Mouse (Mus musculus): ENCODE results near the gene Slc35c2.

Gene Slc35c2

GRCm38 (mm10) chr2:165238416-165239145, 49.1 kb downstream of the Slc35c2 start:
- no peak for DNase-seq (ENCODE audit: low spot score)

DNA sequence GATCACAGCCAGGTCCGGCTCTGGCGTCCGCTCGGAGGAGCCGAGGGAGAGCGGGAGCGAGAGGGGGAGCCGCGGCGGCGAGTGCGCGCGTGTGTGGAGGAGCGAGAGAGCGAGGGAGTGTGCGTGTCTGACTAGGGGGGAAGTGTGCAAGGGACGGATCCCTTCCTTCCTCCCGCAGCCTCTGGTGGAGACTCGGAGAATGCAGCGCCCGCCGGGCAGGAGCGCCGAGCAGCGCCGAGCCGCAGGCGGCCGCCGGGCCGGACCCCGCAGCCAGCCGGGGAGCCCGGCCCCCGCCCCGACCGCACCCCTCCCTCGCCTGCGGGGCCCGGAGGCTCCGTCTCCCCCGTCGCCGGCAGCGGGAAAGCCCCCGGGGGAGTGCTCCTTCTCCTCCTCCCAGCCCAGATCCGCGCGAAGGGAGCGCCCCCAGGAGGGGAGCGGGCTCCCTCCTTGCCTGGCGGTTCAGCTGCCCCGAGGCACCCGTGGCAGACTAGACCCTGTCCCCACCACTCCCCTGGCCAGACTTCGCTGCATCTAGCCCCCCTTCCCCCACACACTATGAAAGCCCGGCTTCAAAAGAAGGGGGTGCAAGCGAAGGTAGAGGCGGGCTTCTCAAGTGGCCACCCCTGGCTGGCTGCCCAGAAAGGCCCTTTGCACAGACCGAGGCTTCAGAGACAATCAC, 52.9 kb downstream of the Slc35c2 start, which contains the start of gene Cdh22:
Gene Cdh22 (minus strand): TSS at position 241 of the 679 bp plus-strand sequence.
- DNase-seq (ENCODE audit: low spot score), result peak; percentile 11

GRCm38 (mm10) chr2:165234291-165234612, 53.4 kb downstream of the Slc35c2 start:
- no peak for DNase-seq (ENCODE audit: low spot score)

DNA sequence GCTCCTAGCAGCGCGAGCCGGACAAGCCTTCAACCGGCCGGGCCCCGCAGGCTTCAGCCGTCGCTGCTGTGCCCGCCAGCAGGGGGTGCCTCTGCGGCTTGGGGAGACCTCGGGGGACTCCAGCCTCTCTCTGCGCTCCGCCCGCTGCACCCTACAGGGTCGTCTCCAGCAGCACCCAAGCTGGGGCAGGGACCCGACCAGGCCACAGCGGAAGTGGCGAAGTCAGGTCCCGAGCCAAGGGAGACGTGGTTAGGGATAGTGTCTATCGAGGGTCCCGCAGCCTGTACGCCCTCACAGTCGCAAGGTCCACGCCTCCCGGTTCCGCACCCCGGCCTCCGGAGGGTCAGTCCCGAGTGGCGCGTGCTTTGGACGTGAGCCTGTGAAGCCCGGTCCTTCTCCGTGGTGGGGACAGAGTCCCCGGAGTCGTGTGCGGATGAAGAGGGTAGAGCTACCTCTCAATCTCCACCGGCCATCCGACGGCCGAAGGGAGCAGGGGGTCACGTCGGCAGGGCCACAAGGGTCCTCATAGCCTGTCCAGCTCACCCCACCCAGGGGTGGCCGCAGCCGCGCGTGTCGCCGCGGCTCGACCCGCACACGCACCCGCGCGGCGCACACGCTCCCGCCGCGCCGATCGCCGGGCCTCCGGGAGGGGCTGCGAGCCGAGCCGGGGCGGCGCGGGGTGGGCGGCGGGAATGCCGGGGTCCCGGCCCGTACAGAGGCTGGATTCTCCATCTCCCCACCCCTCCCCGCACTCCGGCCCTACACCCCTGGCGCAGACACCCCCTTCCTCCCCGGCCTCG, 54.0 kb downstream of the Slc35c2 start:
- DNase-seq (ENCODE audit: low spot score), result peak; percentile 45

- DNase-seq (ENCODE audit: low spot score), result no peak
Measured at GRCm38 (mm10) chr2:165229050-165229449, 58.6 kb downstream of the Slc35c2 start.
